Mouse (Mus musculus) CD4-positive helper T cell, adult 2 months (primary cell): ENCODE measurements around the gene Grin3b.

Source experiments
- DNase-seq: peaks from one replicate; pipeline ENCODE4 v3.0.0-alpha.2; 2012; ENCODE audit warnings: low read depth, missing footprints, low spot score

The Grin3b gene

GRCm38 (mm10) chr10:79966886-79967400 lies 3.6 kb upstream of the Grin3b start:
- no peak for DNase-seq

- DNase-seq, result no peak
Measured at GRCm38 (mm10) chr10:79968181-79968580, 2.3 kb upstream of the Grin3b start.

GRCm38 (mm10) chr10:79969124-79969568 lies 1.4 kb upstream of the Grin3b start:
- no peak for DNase-seq

- DNase-seq, result no peak
Measured at GRCm38 (mm10) chr10:79971183-79971497, 625 bp downstream of the Grin3b start.

DNA sequence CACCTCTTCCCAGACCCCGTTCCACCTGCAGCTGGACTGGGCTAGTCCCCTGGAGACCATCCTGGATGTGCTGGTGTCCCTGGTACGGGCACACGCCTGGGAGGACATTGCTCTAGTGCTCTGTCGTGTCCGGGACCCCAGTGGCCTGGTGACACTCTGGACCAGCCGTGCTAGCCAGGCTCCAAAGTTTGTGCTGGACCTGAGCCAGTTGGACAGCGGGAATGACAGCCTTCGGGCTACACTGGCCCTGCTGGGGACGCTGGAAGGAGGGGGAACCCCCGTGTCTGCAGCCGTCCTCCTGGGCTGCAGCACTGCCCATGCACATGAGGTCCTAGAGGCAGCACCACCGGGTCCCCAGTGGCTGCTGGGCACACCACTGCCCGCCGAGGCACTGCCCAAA lies 2.3 kb downstream of the Grin3b start:
- no peak for DNase-seq

GRCm38 (mm10) chr10:79974087-79974486 lies 3.6 kb downstream of the Grin3b start:
- no peak for DNase-seq

GRCm38 (mm10) chr10:79974668-79975067 lies 4.2 kb downstream of the Grin3b start:
- DNase-seq, result no peak

DNA sequence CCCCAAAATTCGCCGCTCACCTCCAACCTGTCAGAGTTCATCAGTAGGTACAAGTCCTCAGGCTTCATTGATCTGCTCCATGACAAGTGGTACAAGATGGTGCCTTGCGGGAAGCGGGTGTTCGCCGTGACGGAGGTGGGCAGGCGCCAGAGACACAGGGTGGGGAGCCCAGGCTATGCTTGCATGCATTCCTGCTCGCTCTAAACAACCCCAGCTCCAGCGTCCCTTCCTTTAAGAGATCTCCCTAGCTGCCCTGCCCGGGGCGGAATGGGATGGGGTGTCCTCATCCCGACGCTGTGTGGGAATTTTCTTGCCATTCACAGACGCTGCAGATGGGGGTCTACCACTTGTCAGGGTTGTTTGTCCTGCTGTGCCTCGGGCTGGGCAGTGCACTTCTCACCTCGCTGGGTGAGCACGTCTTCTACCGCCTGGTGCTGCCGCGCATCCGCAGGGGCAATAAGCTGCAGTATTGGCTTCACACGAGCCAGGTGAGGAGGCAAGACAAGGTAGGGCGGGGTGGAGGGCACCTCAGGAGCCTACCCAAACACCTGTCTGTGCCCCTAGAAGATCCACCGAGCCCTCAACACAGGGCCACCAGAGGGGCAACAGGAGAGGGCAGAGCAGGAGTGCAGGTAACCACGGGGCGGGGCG lies 5.7 kb downstream of the Grin3b start:
- no peak for DNase-seq

DNA sequence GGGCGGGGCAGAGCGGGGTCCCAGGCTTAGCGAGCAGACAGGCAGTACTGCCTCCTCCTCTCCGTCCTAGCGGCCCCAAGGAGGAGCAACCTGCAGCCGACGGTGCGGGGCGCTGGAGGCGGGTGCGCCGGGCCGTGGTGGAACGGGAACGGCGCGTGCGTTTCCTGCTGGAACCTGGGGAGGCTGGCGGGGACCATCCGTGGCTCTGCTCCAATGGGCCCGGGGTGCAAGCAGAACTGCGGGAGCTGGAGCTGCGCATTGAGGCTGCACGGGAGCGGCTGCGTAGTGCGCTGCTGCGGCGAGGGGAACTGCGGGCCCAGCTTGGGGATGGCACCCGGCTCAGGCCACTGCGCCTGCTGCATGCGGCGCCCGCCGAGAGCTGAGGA lies 6.2 kb downstream of the Grin3b start:
- DNase-seq, result no peak

GRCm38 (mm10) chr10:79977324-79977723 lies 6.8 kb downstream of the Grin3b start:
- no peak for DNase-seq

- DNase-seq, result no peak
Measured at GRCm38 (mm10) chr10:79978061-79978460, 7.5 kb downstream of the Grin3b start.

GRCm38 (mm10) chr10:79979401-79980155 lies 9.1 kb downstream of the Grin3b start:
- DNase-seq, result no peak

DNA sequence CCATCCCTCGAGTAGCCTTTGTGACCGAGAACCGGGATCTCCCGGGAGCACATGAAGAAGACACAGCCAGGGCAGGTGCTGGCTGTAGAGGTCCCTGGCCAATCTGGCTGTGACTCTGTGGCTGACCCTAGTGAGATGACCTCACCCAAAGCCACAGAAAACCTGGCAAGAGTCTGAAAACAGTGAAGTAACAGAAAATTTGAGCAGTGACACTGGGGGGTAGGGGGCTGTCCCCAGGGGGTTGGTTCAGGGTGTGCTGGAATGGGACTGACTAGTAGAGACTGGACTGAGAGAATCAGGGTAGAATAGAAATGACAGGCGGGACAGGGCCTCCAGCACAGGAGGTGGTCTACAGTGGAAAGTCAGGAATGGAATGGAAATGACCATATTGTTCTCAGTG lies 12.7 kb downstream of the Grin3b start:
- DNase-seq, result peak; percentile 34

- peak; percentile 87 for DNase-seq
Measured at GRCm38 (mm10) chr10:79983670-79984069, 13.2 kb downstream of the Grin3b start.

- peak; percentile 95 for DNase-seq
Measured at GRCm38 (mm10) chr10:79984195-79984816, 13.8 kb downstream of the Grin3b start, which contains the start of gene Tmem259. Gene Tmem259, minus strand, starts transcription at chr10:79984330.

DNA sequence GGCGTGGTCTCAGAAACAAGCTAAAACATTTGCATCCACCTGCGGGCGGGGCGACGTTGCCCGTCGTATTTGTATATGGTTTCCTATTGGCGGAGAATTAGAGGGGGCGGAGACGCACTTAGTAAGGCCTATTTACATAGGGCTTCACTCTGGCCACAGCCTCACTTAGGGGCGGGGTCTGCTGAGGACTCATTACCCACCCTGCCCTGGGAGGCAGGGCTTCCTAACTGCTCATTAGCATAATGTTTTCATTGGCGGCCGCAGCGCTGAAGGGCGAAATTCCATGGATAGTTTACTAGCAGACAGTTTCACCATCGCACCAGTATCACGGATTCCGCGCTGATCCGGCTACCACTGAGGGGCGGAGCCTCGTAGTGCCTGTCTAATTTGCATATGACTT lies 14.4 kb downstream of the Grin3b start:
- peak; percentile 99 for DNase-seq

- peak; percentile 88 for DNase-seq
Measured at GRCm38 (mm10) chr10:79985334-79986231, 15.1 kb downstream of the Grin3b start.

DNA sequence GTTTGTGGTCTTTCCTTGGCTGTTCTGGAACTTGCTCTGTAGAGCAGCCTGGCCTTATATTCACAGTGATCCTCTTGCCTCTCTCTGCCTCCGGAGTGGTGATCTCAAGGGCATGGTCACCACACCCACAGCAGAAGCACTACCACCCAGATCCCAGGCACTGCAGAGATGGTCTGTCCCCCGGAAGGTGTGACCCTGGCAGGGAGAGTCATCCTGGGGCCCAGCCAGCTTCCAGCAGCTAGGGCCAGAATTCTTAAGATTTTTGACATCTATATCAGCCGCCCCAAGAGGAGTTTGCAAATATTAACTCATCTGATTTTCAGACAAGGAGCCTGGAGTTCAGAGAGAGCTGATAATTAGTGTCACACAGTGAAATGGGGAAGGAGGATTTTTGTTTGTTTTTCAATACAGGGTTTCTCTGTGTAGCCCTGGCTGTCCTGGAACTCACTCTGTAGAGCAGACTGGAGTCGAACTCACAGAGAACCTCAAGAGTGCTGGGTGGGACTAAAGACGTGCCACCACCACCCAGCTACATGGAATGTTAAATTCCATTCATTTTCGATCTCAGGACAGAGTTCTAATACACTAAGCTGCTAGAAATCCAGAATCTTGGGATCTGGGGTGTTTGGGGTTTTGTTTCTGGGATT lies 15.8 kb downstream of the Grin3b start:
- DNase-seq, result no peak

- DNase-seq, result peak; percentile 93
Measured at GRCm38 (mm10) chr10:79986963-79987362, 16.4 kb downstream of the Grin3b start.

GRCm38 (mm10) chr10:79987771-79988505 lies 17.4 kb downstream of the Grin3b start:
- DNase-seq, result peak; percentile 35
